Mouse (Mus musculus) C2C12 (cell line): ENCODE measurements at regions not wholly inside any gene's neighbourhood (a gene's known extent, or its start where the extent isn't known, plus 50 kb on each side); places are given as distances from the start of the nearest gene placed in this dataset.

Experiments
- H3K27me3 ChIP-seq: one replicate; pipeline ENCODE4 v1.6.1; 2011; ENCODE audit not compliant: control insufficient read depth, insufficient read depth, insufficient read length
- H3K36me3 ChIP-seq: one replicate; pipeline ENCODE4 v1.6.1; 2011; ENCODE audit not compliant: control insufficient read depth, insufficient read depth
- H3K4me3 ChIP-seq: one replicate; pipeline ENCODE4 v1.5.1; 2011; ENCODE audit warnings: mild to moderate bottlenecking, control low read depth; ENCODE audit not compliant: poor library complexity, insufficient read depth, severe bottlenecking
- H3K79me2 ChIP-seq: one replicate; pipeline ENCODE4 v1.6.1; 2011; ENCODE audit not compliant: control insufficient read depth, insufficient read depth
- H3K79me3 ChIP-seq: one replicate; pipeline ENCODE4 v1.6.1; 2011; ENCODE audit warnings: low read depth, control low read depth
- H3ac ChIP-seq: one replicate; pipeline ENCODE3; 2011; ENCODE audit warnings: low read depth; ENCODE audit not compliant: control insufficient read depth, insufficient read length
- CEBPB ChIP-seq: IDR thresholded peaks from one replicate; pipeline ENCODE4 v1.6.1; 2011; ENCODE audit warnings: low read depth, mild to moderate bottlenecking, control low read depth, moderate library complexity
- CTCF ChIP-seq: IDR thresholded peaks from one replicate; pipeline ENCODE4 v1.5.1; 2011; ENCODE audit not compliant: control insufficient read depth, insufficient read depth, insufficient read length
- FOSL1 ChIP-seq: IDR thresholded peaks from one replicate; pipeline ENCODE4 v1.8.0; 2011; ENCODE audit warnings: mild to moderate bottlenecking, low read length; ENCODE audit not compliant: poor library complexity, insufficient read depth, severe bottlenecking
- MAX ChIP-seq: IDR thresholded peaks from one replicate; pipeline ENCODE4 v1.6.1; 2011; ENCODE audit warnings: mild to moderate bottlenecking, control low read depth
- MYOD1 ChIP-seq: IDR thresholded peaks from one replicate; pipeline ENCODE4 v1.6.1; 2011; ENCODE audit warnings: low read depth; ENCODE audit not compliant: control insufficient read depth, insufficient read length
- MYOG ChIP-seq: IDR thresholded peaks from one replicate; pipeline ENCODE4 v1.6.1; 2011; ENCODE audit not compliant: control insufficient read depth, insufficient read length; ENCODE audit errors: extremely low read depth
- USF1 ChIP-seq: IDR thresholded peaks from one replicate; pipeline ENCODE4 v1.6.1; 2011; ENCODE audit warnings: low read depth, mild to moderate bottlenecking, control low read depth, moderate library complexity

DNA sequence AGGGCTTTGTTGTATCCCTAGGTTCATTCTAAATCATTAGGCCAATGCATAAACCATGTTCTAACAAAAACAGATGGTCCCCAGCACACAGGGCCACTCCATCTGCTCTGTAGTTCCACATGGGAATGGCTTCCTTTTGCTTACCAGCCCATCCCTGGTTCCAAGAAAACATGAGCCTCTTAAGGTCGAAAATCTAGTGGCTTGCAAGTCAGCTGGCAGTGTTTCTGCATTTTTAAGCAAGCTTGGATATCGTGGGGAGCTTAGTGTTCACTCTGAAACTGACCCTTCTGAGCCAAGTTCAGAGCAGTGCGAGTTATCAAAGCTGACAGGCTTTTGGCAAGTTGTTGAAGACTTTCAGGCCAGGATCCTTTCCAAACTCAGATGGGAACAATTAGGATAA lies 659.5 kb upstream of the N6amt1 start:
- Histone ChIP-seq H3K4me3 (no peak overlapping the region), H3K27me3 (no peaks in the 10 kb centered on the region), H3ac (no peak overlapping the region), H3K79me2 (no peaks in the 10 kb centered on the region), H3K79me3 (no peaks in the 10 kb centered on the region), H3K36me3 (no peaks in the 10 kb centered on the region)
- TF ChIP-seq MYOD1 = no peak

GRCm38 (mm10) chr16:86659154-86659553 lies 694.8 kb upstream of the N6amt1 start:
- TF ChIP-seq CEBPB = no peak
- H3K4me3 ChIP-seq = no peak overlapping the region
- no peak overlapping the region for H3ac ChIP-seq
- no peaks in the 10 kb centered on the region for H3K27me3 ChIP-seq
- no peaks in the 10 kb centered on the region for H3K36me3 ChIP-seq
- no peaks in the 10 kb centered on the region for H3K79me2 ChIP-seq
- H3K79me3 ChIP-seq = no peaks in the 10 kb centered on the region

DNA sequence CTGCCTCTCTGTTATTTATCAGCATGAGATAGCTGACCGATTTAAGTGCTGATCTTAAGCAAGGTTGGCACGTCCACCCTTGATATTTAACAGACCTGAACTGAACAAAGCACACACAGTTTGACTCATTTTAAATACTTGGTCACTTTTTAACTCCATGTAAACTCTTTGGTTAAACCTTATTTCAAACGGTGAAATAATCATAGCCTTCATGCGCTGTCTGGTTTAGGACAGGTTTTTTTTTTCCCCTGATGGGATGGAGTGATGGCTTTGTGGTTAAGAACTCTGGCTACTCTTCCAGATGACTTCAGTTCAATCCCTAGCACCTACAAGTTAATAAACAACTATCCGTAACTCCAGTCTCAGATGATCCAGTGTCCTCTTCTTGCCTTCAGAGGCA lies 706.7 kb upstream of the N6amt1 start:
- Histone ChIP-seq H3K79me3 (no peaks in the 10 kb centered on the region), H3ac (no peak overlapping the region), H3K27me3 (no peaks in the 10 kb centered on the region), H3K4me3 (no peak overlapping the region), H3K36me3 (no peaks in the 10 kb centered on the region), H3K79me2 (no peaks in the 10 kb centered on the region)
- TF ChIP-seq MYOD1 = no peak
- no peak for TF ChIP-seq MAX
- TF ChIP-seq FOSL1 = no peak
- TF ChIP-seq CEBPB = no peak
- TF ChIP-seq MYOG = no peak
- TF ChIP-seq CTCF = no peak
- TF ChIP-seq USF1 = no peak

- H3K4me3 ChIP-seq = no peak overlapping the region
- no peaks in the 10 kb centered on the region for H3K27me3 ChIP-seq
- no peaks in the 10 kb centered on the region for H3K79me3 ChIP-seq
- H3K36me3 ChIP-seq = no peaks in the 10 kb centered on the region
- no peaks in the 10 kb centered on the region for H3K79me2 ChIP-seq
- no peak overlapping the region for H3ac ChIP-seq
- TF ChIP-seq CEBPB = no peak
- TF ChIP-seq MAX = no peak
- no peak for TF ChIP-seq CTCF
- TF ChIP-seq MYOG = no peak
- no peak for TF ChIP-seq MYOD1
- TF ChIP-seq FOSL1 = no peak
- TF ChIP-seq USF1 = no peak
These were observed 707.2 kb upstream of the N6amt1 start for GRCm38 (mm10) chr16:86646753-86647152.

DNA sequence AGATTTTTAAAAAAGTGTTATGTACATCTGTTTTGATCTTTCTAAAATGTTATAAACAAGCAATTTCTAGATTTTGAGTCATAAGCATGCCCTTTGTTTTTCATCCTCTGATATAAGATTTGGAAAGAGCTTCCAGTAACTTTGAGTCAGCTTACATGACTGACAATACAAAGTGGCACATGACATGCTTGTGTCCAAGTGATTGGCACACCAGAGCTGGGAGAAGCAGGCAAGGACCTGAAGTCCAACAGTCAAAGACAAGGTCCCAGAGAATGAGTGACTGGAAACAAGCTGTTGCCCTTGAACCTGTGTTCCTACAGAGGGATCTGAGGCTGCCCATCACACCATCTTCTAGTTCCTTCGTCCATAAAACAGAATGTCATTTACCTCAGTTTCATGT lies 708.5 kb upstream of the N6amt1 start:
- H3K4me3 ChIP-seq = no peak overlapping the region
- no peak overlapping the region for H3ac ChIP-seq
- no peaks in the 10 kb centered on the region for H3K79me3 ChIP-seq
- no peaks in the 10 kb centered on the region for H3K27me3 ChIP-seq
- TF ChIP-seq FOSL1 (no peak), CTCF (no peak), MAX (no peak), MYOG (no peak), CEBPB (no peak), USF1 (no peak), MYOD1 (no peak)
- no peaks in the 10 kb centered on the region for H3K36me3 ChIP-seq
- H3K79me2 ChIP-seq = no peaks in the 10 kb centered on the region

DNA sequence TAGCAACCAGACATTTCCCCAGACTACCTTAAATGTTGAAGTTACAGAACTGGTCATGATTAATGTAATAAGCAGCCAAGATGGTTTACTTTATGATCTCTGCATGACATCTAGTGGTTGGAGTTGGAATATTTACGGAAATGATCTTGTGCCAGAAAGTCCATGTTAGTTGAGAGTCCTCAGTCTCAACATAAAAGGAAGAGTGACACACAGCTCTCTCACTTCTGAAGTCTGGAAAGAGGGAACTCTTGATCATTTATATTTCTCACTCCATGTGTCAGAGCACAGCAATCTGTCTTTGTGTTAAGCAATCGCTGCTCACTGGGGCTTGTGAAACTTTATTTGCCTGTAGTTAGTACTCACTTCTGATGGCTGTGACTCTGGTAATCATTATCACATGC lies 709.1 kb upstream of the N6amt1 start:
- H3K79me2 ChIP-seq = no peaks in the 10 kb centered on the region
- no peaks in the 10 kb centered on the region for H3K79me3 ChIP-seq
- no peak overlapping the region for H3K4me3 ChIP-seq
- no peaks in the 10 kb centered on the region for H3K36me3 ChIP-seq
- no peak overlapping the region for H3ac ChIP-seq
- no peaks in the 10 kb centered on the region for H3K27me3 ChIP-seq
- no peak for TF ChIP-seq USF1
- TF ChIP-seq CTCF = no peak
- TF ChIP-seq CEBPB = no peak
- no peak for TF ChIP-seq MYOG

DNA sequence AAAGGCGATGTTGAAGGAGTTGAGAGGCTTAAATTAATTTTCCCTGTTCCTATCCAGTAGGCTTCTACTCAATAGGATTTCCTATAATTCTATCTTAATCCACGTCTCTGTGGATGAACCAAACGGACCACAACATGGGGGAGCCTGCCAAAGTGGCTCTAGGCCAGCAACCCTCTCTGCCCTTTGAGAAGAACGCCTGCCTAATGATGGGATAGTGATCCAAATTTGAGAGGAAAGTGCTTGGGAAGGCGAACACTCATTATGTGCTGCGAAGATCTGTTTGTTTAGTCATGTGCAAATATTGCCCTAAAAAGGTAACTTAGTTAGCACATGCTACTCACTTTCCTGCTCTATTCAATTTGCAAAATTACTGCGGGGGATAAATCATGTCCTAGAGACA lies 702.5 kb upstream of the Adamts5 start:
- Histone ChIP-seq H3K36me3 (no peaks in the 10 kb centered on the region), H3ac (no peak overlapping the region), H3K79me2 (no peaks in the 10 kb centered on the region), H3K4me3 (no peak overlapping the region), H3K79me3 (no peaks in the 10 kb centered on the region), H3K27me3 (no peaks in the 10 kb centered on the region)
- TF ChIP-seq CTCF (no peak), MYOD1 (no peak), USF1 (no peak), MAX (no peak), FOSL1 (no peak)
